Mouse (Mus musculus) liver, embryonic 11.5 days (tissue): ENCODE measurements at regions not wholly inside any gene's neighbourhood (a gene's known extent, or its start where the extent isn't known, plus 50 kb on each side); places are given as distances from the start of the nearest gene placed in this dataset.

Experiments
- ATAC-seq: fragments of 200-750 bp; cut with Nextera tagmentation; replicated peaks from 2 replicates; pipeline ENCODE4 v1.8.0; 2017; ENCODE audit warnings: moderate number of reproducible peaks, mild to moderate bottlenecking, moderate TSS enrichment, moderate library complexity; ENCODE audit not compliant: low FRiP score
- DNase-seq: peaks from one replicate; pipeline ENCODE4 v3.0.0-alpha.2; 2017; ENCODE audit warnings: low spot score
- H3K27ac ChIP-seq: fragments of 300-500 bp; sonication (generic); 2 replicates; pipeline ENCODE4 v1.5.1; 2014; ENCODE audit warnings: mild to moderate bottlenecking, low read depth, low read length, control low read depth
- H3K27me3 ChIP-seq: fragments of 300-500 bp; sonication (generic); replicated peaks from 2 replicates; pipeline ENCODE4 v1.6.1; 2014; ENCODE audit warnings: low read length, mixed read lengths; ENCODE audit not compliant: control insufficient read depth, insufficient read depth
- H3K36me3 ChIP-seq: fragments of 300-500 bp; sonication (generic); 2 replicates; pipeline ENCODE4 v1.6.1; 2014; ENCODE audit warnings: mild to moderate bottlenecking, low read length, moderate library complexity, mixed read lengths; ENCODE audit not compliant: control insufficient read depth, insufficient read depth
- H3K4me1 ChIP-seq: fragments of 300-500 bp; sonication (generic); replicated peaks from 2 replicates; pipeline ENCODE4 v1.6.1; 2014; ENCODE audit warnings: low read length, mixed read lengths; ENCODE audit not compliant: control insufficient read depth, insufficient read depth
- H3K4me2 ChIP-seq: fragments of 300-500 bp; sonication (generic); 2 replicates; pipeline ENCODE4 v1.6.1; 2014; ENCODE audit warnings: mild to moderate bottlenecking, control low read depth, moderate library complexity
- H3K4me3 ChIP-seq: fragments of 300-500 bp; sonication (generic); 2 replicates; pipeline ENCODE4 v1.5.1; 2014; ENCODE audit warnings: low read depth, low read length, control low read depth
- H3K9ac ChIP-seq: fragments of 300-500 bp; sonication (generic); 2 replicates; pipeline ENCODE4 v1.6.1; 2014; ENCODE audit warnings: low read depth, low read length, control low read depth
- H3K9me3 ChIP-seq: fragments of 300-500 bp; sonication (generic); 2 replicates; pipeline ENCODE4 v1.6.1; 2016; ENCODE audit warnings: low read length, inconsistent platforms, mixed read lengths; ENCODE audit not compliant: control insufficient read depth
- WGBS: fragments of 180-500 bp; shearing (Covaris S2); extraction: QIAGEN DNeasy Blood & Tissue Kit; methylation state at CpG from one replicate; pipeline ENCODE4 v1.1.7; 2014; 5-methylcytosine and 5-hydroxymethylcytosine counted together

GRCm38 (mm10) chr5:42525431-42525830 is 457.7 kb downstream of the Gm16223 start:
- H3K9me3 ChIP-seq: no peaks in the 10 kb centered on the region
- no peak overlapping the region for H3K4me3 ChIP-seq
- DNase-seq: no peak
- WGBS: 85% methylated on average over 5 of the region's 5 CpGs
- no peak overlapping the region for H3K27ac ChIP-seq
- no peak overlapping the region for H3K9ac ChIP-seq
- no peak overlapping the region for H3K4me2 ChIP-seq
- no peaks in the 10 kb centered on the region for H3K27me3 ChIP-seq
- no peaks in the 10 kb centered on the region for H3K36me3 ChIP-seq
- H3K4me1 ChIP-seq: no peaks in the 10 kb centered on the region
- ATAC-seq: no peak

GRCm38 (mm10) chr5:42560537-42560936 is 492.8 kb downstream of the Gm16223 start:
- Histone ChIP-seq H3K4me2 (no peak overlapping the region), H3K4me3 (no peak overlapping the region), H3K27ac (no peak overlapping the region), H3K9me3 (no peaks in the 10 kb centered on the region), H3K4me1 (no peaks in the 10 kb centered on the region), H3K27me3 (no peaks in the 10 kb centered on the region), H3K36me3 (no peaks in the 10 kb centered on the region), H3K9ac (no peak overlapping the region)
- DNase-seq (no peak), ATAC-seq (no peak)
- WGBS: 63% methylated on average over 2 of the region's 2 CpGs

- no peaks in the 10 kb centered on the region for H3K9me3 ChIP-seq
- H3K4me1 ChIP-seq: no peaks in the 10 kb centered on the region
- H3K9ac ChIP-seq: no peak overlapping the region
- H3K27ac ChIP-seq: no peak overlapping the region
- H3K4me3 ChIP-seq: no peak overlapping the region
- H3K4me2 ChIP-seq: no peak overlapping the region
- ATAC-seq (no peak), DNase-seq (no peak)
- no peaks in the 10 kb centered on the region for H3K27me3 ChIP-seq
- H3K36me3 ChIP-seq: no peaks in the 10 kb centered on the region
Measured at GRCm38 (mm10) chr5:42563406-42563805, 495.6 kb downstream of the Gm16223 start.

DNA sequence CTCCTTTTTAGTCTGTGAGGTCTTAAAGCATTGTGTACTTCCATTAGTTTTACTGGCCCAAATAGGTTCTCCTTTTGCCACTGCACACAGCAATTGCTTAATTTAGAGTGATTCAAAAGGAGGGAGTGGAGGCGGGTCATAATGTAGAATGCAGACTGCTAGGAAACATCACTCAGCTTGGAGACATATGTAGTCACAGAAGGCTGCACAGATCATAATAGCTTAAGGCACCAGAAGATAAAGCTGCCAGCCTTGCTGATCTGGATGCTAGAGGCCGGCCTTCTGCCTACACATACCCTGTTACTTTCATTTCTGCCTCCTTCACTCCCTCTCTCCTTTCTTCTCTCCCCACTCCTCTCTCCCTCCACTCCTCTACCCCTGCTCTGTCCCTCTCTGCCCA is 508.2 kb downstream of the Gm16223 start:
- WGBS: 71% methylated on average over 2 of the region's 2 CpGs
- DNase-seq: no peak
- H3K4me3 ChIP-seq: no peak overlapping the region
- H3K9ac ChIP-seq: no peak overlapping the region
- H3K36me3 ChIP-seq: no peaks in the 10 kb centered on the region
- no peak overlapping the region for H3K4me2 ChIP-seq
- H3K27ac ChIP-seq: no peak overlapping the region
- no peaks in the 10 kb centered on the region for H3K4me1 ChIP-seq
- H3K27me3 ChIP-seq: no peaks in the 10 kb centered on the region
- no peaks in the 10 kb centered on the region for H3K9me3 ChIP-seq
- no peak for ATAC-seq

DNA sequence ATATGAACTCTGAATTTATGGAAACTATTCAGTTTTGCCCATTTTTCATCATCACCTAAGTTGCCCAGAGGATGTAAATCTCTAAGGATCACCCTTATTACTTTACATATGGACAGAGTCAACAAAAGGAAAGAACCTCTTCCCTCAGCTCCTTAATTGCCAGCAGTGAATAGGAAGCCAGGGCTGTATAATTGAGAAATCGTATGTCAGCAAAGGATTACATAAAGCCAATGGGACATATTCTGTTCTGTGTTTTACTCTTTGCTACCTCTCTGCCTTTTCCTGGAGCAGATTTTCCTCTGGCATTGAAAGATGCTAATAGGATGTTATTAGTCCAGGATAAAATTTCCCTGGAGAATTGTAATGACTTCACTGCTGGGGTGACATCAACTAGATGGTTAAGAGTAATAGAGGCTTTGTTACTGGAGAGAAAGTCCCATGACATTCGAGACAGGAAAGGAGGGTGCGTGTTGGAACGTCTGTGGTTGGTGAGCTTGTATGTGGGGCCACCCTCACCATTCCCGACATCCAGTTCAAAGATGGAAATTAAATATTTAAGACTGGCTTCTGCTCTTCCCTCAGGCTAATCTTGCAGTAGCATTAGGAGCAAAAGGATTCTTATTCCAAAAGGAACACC is 510.6 kb downstream of the Gm16223 start:
- no peaks in the 10 kb centered on the region for H3K4me1 ChIP-seq
- no peak overlapping the region for H3K27ac ChIP-seq
- WGBS: 78% methylated on average over 5 of the region's 5 CpGs
- H3K36me3 ChIP-seq: no peaks in the 10 kb centered on the region
- no peak overlapping the region for H3K4me3 ChIP-seq
- no peak for ATAC-seq
- H3K4me2 ChIP-seq: no peak overlapping the region
- no peak overlapping the region for H3K9ac ChIP-seq
- no peak for DNase-seq
- no peaks in the 10 kb centered on the region for H3K27me3 ChIP-seq
- H3K9me3 ChIP-seq: no peaks in the 10 kb centered on the region

DNA sequence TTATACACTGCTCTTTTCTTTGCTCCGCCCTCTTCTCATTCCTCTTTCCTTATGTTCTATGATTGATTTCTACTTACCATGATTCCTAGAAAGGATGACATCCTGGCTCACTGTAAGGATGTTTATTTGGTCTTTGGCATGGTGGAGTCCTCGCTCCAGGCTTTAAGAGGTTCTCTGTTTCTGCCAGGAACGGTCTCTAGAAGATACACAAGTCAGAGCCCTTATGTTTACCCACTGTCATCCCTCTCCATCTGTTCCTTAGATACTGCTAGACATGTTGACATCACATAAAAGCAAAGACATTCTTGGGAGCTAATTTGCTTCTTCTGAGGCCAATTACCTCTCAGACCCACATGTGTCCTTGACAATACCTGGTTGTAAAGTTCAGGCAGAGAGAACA is 552.9 kb downstream of the Gm16223 start:
- H3K4me2 ChIP-seq: no peak overlapping the region
- no peak for DNase-seq
- H3K4me3 ChIP-seq: no peak overlapping the region
- H3K27ac ChIP-seq: no peak overlapping the region
- H3K36me3 ChIP-seq: no peaks in the 10 kb centered on the region
- no peaks in the 10 kb centered on the region for H3K4me1 ChIP-seq
- no peaks in the 10 kb centered on the region for H3K9me3 ChIP-seq
- WGBS: 73% methylated on average over 3 of the region's 3 CpGs
- ATAC-seq: no peak
- no peak overlapping the region for H3K9ac ChIP-seq
- no peaks in the 10 kb centered on the region for H3K27me3 ChIP-seq

DNA sequence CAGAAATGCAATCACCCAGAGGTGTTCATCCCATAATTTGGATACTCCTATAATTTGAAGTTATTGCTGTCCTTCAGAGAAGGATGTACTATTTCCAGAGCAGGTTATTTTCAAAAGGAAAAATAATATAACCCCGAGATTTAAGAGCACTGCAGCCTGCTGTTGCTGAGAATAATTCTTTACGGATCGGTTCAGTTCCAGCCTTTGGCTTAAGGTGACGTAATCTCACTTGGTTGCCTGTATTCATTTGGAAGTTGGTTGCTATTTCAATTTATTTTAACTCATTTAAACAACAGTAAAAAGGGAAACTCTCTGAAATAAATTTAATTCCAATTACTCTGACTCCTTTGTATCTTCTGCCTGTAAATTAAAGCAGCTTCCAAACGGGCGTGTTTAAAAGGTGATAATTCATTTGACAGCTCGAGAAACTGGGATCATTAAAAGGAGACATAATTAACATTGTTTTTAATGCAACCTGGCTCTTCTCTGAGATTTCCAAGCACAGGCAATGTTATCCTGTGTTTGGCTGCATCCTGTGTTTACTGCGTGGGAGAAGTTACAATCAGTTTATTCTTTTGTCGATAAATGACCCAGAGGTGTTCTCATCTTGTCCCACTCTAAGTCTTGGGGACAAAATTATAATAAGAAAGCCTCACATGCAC is 568.5 kb downstream of the Gm16223 start:
- ATAC-seq (no peak), DNase-seq (no peak)
- Histone ChIP-seq H3K9ac (no peak overlapping the region), H3K36me3 (no peaks in the 10 kb centered on the region), H3K4me3 (no peak overlapping the region), H3K4me2 (no peak overlapping the region), H3K4me1 (no peaks in the 10 kb centered on the region), H3K27ac (no peak overlapping the region), H3K9me3 (no peaks in the 10 kb centered on the region), H3K27me3 (no peaks in the 10 kb centered on the region)
- 88% methylated on average over 9 of the region's 9 CpGs for WGBS

- Histone ChIP-seq H3K27ac (no peak overlapping the region), H3K4me3 (no peak overlapping the region), H3K9me3 (no peaks in the 10 kb centered on the region), H3K36me3 (no peaks in the 10 kb centered on the region), H3K9ac (no peak overlapping the region), H3K27me3 (no peaks in the 10 kb centered on the region), H3K4me2 (no peak overlapping the region), H3K4me1 (no peaks in the 10 kb centered on the region)
- DNase-seq (no peak), ATAC-seq (no peak)
- 61% methylated on average over 3 of the region's 3 CpGs for WGBS
Measured at GRCm38 (mm10) chr5:42656460-42656859, 576.5 kb upstream of the Cpeb2 start.

DNA sequence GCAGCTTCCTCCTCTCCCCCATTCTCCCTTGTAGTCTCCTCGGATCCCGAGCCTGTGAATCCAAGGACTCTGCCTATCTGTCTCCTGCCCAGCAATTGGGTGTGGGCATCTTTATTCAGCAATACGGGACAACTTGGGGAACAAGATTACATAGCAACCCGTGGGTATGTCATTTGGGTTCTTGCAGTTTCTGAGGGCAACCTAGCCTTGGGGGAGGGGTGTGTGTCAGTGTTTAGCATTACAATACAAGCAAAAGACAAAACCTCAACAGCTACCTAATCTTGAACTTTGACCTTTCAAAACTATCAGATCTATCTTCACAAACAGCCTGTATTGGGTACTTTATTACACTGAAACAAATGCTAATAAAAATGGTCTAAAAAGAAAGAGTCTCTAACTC is 573.0 kb upstream of the Cpeb2 start:
- 77% methylated on average over 4 of the region's 4 CpGs for WGBS

More for the DNA sequence above, 573.0 kb upstream of the Cpeb2 start:
- no peaks in the 10 kb centered on the region for H3K36me3 ChIP-seq
- no peaks in the 10 kb centered on the region for H3K9me3 ChIP-seq
- no peaks in the 10 kb centered on the region for H3K4me1 ChIP-seq
- no peak overlapping the region for H3K9ac ChIP-seq
- no peak overlapping the region for H3K4me2 ChIP-seq
- no peak for DNase-seq
- no peak for ATAC-seq
- H3K27me3 ChIP-seq: no peaks in the 10 kb centered on the region
- H3K27ac ChIP-seq: no peak overlapping the region
- no peak overlapping the region for H3K4me3 ChIP-seq
